Mouse (Mus musculus) megakaryocyte progenitor cell, adult 5-6 weeks (primary cell): Measurements from ENCODE around the gene Htra1. TPM values are rescaled to one million over a fixed set of nuclear protein-coding genes. Genes with fewer than 3 reads are reported as not detected.

ENCODE experiments used
- ATAC-seq: replicated peaks from 2 replicates; pipeline ENCODE4 v1.8.0; 2016; ENCODE audit warnings: mild to moderate bottlenecking, moderate TSS enrichment, inconsistent platforms; ENCODE audit not compliant: poor library complexity
- total RNA-seq, 2 experiments: library from RNA; stranded (forward) in 1 of 2; stranded (reverse) in 1 of 2; fragments of 157-497, 149-512 nt in 1 of 2; fragments of 200-1000 nt in 1 of 2; gene quantifications; 2 replicates each; pipeline versions ENCODE4 v1.2.3 to v1.2.4; 2015 to 2017

Gene Htra1
- total RNA-seq, 2 experiments from 2014 or later: 0.29 TPM; not detected in 1

DNA sequence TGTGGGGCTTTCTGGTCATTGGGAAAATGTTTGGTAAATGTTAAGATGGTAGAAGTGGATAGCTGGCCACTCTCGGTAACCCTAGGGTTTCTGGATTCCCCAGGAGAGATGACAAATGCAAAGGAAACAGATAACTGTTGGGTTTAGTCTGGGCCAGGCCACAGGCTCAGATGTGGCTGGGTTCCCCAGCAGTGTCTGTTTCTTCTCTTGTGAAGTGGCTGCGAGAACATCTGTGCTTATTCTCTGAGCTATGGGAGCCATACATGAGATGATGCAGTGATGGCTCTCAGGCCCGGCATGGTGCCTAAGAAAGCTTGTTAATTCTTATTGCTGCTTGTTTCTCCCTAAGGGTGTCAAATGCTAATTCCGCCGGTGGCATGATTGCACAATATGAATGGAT, 68.2 kb downstream of the Htra1 start:
- no peak for ATAC-seq

DNA sequence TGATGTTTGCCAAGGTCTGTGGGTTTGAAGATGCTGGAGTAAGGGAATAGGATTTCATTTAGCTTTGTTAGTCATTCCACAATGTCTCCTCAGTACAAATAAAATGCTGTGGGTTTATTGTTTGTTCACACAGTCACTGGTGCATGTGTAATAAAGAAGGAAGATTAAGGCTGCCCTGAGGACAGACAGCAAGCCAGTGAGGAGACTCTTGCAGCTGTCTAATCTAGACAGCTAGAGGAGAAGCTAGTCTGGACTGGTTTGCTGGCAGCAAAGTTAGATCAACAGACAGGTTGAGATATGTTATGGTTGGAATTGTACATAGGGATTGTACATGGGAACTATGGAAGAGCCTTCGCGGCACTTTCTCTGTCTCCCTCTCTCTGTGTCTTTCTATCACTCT, 71.3 kb downstream of the Htra1 start:
- ATAC-seq: no peak

DNA sequence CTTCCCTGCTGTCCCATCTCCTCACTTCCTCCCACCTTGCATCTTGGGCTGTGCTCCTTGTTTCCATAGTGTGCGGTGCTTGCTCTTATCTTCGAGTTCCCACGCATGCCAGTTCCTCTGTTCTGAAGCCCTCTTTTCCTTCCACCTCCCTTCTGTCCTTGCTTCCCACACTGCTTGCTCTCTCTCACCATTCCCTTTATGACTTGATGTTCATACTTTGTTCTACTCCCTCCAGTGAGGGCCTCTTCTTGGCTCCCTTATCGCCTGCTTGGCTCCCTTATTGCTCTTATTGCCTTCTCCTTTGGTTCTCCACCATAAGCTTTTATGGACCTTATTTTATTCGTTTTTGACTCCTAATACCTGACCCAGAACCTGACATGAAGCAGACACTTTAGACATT, 73.3 kb downstream of the Htra1 start:
- ATAC-seq: no peak

DNA sequence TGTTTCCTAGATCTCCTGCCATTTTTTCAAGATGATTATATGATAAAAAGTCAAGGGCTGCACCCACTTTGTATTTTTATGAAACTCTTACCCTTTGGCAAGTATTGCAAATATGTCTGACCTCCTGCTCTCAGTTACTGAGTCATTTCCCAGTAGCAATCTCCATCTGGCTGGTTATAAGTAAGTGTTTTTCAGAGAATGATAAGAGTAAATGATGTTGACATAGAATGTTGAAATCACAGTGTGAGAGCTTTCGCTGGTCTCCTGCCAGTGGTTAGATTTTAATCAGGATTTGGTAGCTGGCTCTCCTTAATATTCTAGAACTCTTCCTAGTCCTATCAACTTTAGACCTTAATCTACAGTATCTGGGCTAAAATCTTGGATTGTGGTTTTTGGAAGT, 76.0 kb downstream of the Htra1 start:
- no peak for ATAC-seq

DNA sequence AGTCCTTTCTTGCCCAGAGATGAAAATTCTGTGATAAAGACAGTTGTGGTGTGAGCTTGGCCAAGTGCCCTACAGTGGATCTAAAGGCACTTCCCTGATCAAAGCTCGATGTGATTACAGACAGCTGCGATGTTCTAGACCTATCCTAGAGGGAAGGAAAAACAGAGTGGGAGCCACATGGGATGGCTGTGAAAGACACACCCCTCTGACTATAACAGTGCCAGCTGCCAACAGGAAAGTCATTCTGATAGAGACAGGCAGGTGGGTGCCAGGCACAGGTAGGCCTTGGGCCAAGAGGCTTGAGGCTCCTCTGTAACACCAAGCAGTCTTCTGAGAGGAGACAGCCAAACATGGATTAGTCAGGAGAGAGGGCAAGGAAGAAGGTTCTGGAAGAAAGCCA, 83.3 kb downstream of the Htra1 start:
- ATAC-seq: no peak

DNA sequence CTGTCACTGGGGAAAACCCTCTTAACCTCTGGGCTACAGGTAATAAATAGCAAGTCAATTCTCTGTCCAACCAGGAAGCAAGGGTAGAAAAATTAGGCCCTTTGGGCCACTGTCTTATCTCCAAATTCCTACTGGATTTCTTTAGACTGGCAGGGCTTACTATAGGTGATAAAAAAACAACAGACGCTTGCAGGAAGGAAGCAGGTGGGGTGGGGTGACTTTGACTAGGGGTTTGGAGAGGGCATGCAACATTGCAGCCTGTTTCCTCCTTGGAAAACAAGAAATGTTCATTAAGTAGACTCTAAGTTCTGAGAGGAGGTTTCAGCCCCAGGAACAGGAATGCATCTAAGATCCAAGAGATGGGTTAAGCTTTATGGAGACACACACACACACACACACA, 88.9 kb downstream of the Htra1 start:
- no peak for ATAC-seq

DNA sequence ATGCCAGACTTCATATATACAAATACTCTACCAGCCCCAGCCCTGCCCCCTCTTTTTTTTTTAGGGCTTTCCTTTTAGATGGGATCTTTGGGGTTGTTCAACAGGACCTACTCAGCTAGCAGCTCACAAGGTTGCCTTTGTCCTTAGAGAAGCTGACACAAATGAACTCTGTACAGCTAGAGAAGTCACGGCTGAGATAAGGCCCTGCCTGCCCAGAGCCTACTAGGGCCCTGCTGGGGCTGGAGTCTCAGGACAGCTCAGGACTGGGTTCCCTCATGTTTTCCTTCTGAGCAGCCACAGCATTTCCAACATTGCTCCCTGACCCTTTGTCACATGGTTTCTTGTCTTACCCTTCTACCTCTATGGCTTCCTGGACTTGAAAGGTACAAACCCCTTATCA, 91.6 kb downstream of the Htra1 start:
- no peak for ATAC-seq

DNA sequence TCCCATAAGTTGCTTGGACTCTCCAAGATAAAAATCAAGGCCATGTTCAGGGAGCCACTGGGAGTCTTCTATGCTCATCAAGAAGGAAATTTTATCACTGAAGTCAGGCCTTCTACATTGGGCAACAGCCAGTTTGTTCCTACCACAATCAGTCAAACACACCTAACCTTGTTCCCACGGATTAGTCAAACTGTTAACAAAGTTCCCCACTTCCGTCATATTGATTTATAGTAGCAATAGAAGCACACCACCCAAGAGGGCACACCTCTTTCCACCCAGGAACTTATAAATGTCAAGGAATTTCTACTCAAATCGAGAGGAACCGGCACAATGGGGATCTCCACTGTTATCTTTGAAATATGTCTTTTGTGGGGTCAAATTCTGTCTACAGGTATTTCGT, 95.8 kb downstream of the Htra1 start, which contains the start of gene Dmbt1:
Gene Dmbt1 (plus strand): TSS at position 299 of the 400 bp plus-strand sequence.
- ATAC-seq: no peak

Other genes starting within 250 kb of the Htra1 start
- 0.52 and 0.71 TPM in 2 replicates for gene Btbd16, start 162.0 kb upstream of the Htra1 start, total RNA-seq (2015)
- gene Btbd16, start 162.0 kb upstream of the Htra1 start, total RNA-seq (2017): 0.87 TPM in 1 of 2 replicates, not detected in the other
- gene Plekha1, start 70.4 kb upstream of the Htra1 start, total RNA-seq (2015): 12.4 and 14.0 TPM in 2 replicates
- 19.3 and 23.3 TPM in 2 replicates for gene Plekha1, start 70.4 kb upstream of the Htra1 start, total RNA-seq (2017)
- not detected in 2 replicates for gene Dmbt1, start 95.9 kb downstream of the Htra1 start, total RNA-seq (2015)
- not detected in 2 replicates for gene Dmbt1, start 95.9 kb downstream of the Htra1 start, total RNA-seq (2017)
- gene 4933402N03Rik, start 210.2 kb downstream of the Htra1 start, total RNA-seq (2015): not detected in 2 replicates
- not detected in 2 replicates for gene 4933402N03Rik, start 210.2 kb downstream of the Htra1 start, total RNA-seq (2017)
- gene 5430419D17Rik, start 238.3 kb downstream of the Htra1 start, total RNA-seq (2015): not detected in 2 replicates
- not detected in 2 replicates for gene 5430419D17Rik, start 238.3 kb downstream of the Htra1 start, total RNA-seq (2017)